Mouse (Mus musculus) bone marrow, adult 2 months (tissue): Measurements from ENCODE around the gene Gngt2.

ENCODE experiments used
- CTCF ChIP-seq: fragments of 200-500 bp; IDR thresholded peaks from 2 replicates; pipeline ENCODE4 v1.5.1; 2011; ENCODE audit warnings: low read length, control low read depth; ENCODE audit not compliant: control insufficient read depth, insufficient read depth
- POLR2A ChIP-seq: fragments of 200-500 bp; IDR thresholded peaks from 2 replicates; pipeline ENCODE4 v1.6.1; 2011; ENCODE audit warnings: low read depth, mild to moderate bottlenecking, control low read depth, low read length, borderline replicate concordance; ENCODE audit not compliant: control insufficient read depth

- TF ChIP-seq POLR2A (no peak), CTCF (peak; percentile 94)
Observed at GRCm38 (mm10) chr11:95876296-95876695, 39.3 kb downstream of the Gngt2 start.
